Mouse (Mus musculus) Muller cell, postnatal 12 days (primary cell): Measurements from ENCODE around the gene Prkcb.

Source experiments
- DNase-seq: peaks from one replicate; pipeline ENCODE4 v3.0.0-alpha.2; 2015; ENCODE audit errors: inconsistent ontology term

The Prkcb gene

GRCm38 (mm10) chr7:122597313-122597712 is 308.8 kb downstream of the Prkcb start:
- no peak for DNase-seq

- no peak for DNase-seq
Observed at GRCm38 (mm10) chr7:122600856-122601255, 312.3 kb downstream of the Prkcb start.

GRCm38 (mm10) chr7:122605066-122605465 is 316.5 kb downstream of the Prkcb start:
- no peak for DNase-seq

GRCm38 (mm10) chr7:122609420-122609819 is 320.9 kb downstream of the Prkcb start:
- DNase-seq = no peak

GRCm38 (mm10) chr7:122610161-122610560 is 321.6 kb downstream of the Prkcb start:
- no peak for DNase-seq

- DNase-seq = no peak
Observed at GRCm38 (mm10) chr7:122613876-122614275, 325.3 kb downstream of the Prkcb start.

GRCm38 (mm10) chr7:122622125-122622774 is 333.7 kb downstream of the Prkcb start:
- DNase-seq = no peak

- DNase-seq = no peak
Observed at GRCm38 (mm10) chr7:122623753-122624152, 335.2 kb downstream of the Prkcb start.

- DNase-seq = no peak
Observed at GRCm38 (mm10) chr7:122628050-122628449, 339.5 kb downstream of the Prkcb start.

GRCm38 (mm10) chr7:122630386-122630785 is 341.8 kb downstream of the Prkcb start:
- no peak for DNase-seq

GRCm38 (mm10) chr7:122631151-122631550 is 342.6 kb downstream of the Prkcb start:
- no peak for DNase-seq

- DNase-seq = peak; percentile 22
Observed at GRCm38 (mm10) chr7:122632946-122633345, 344.4 kb downstream of the Prkcb start.

GRCm38 (mm10) chr7:122633463-122633862 is 344.9 kb downstream of the Prkcb start:
- DNase-seq = no peak

GRCm38 (mm10) chr7:122643676-122644075 is 355.1 kb downstream of the Prkcb start:
- no peak for DNase-seq

- no peak for DNase-seq
Observed at GRCm38 (mm10) chr7:122649306-122649705, 360.8 kb downstream of the Prkcb start.

GRCm38 (mm10) chr7:122652523-122652922 is 364.0 kb downstream of the Prkcb start:
- no peak for DNase-seq

- DNase-seq = no peak
Observed at GRCm38 (mm10) chr7:122656671-122657070, 368.1 kb downstream of the Prkcb start.

- DNase-seq = no peak
Observed at GRCm38 (mm10) chr7:122657423-122658126, 369.0 kb downstream of the Prkcb start.

GRCm38 (mm10) chr7:122665311-122666049 is 376.9 kb downstream of the Prkcb start:
- DNase-seq = no peak

GRCm38 (mm10) chr7:122667903-122668302 is 379.4 kb downstream of the Prkcb start:
- peak; percentile 2 for DNase-seq

GRCm38 (mm10) chr7:122670442-122670872 is 381.9 kb downstream of the Prkcb start, which contains the start of gene Cacng3:
Gene Cacng3 (plus strand): TSS chr7:122670492.
- no peak for DNase-seq

GRCm38 (mm10) chr7:122670873-122671641 is 382.5 kb downstream of the Prkcb start:
- DNase-seq = peak; percentile 94
